Mouse (Mus musculus) limb, embryonic 11.5 days (tissue): ENCODE data around the gene Erbb2. TPM values are rescaled to one million over a fixed set of nuclear protein-coding genes. Genes with fewer than 3 reads are reported as not detected.

Experiments used
- ATAC-seq: fragments of 200-750 bp; cut with Nextera tagmentation; 2 replicates; pipeline ENCODE4 v1.8.0; 2017; ENCODE audit warnings: low read depth; ENCODE audit not compliant: insufficient number of reproducible peaks, low FRiP score, low TSS enrichment
- DNase-seq: peaks from one replicate; pipeline ENCODE4 v3.0.0-alpha.2; 2015; ENCODE audit warnings: low spot score
- H3K27ac ChIP-seq: fragments of 300-500 bp; sonication (generic); replicated peaks from 2 replicates; pipeline ENCODE4 v1.5.1; 2014; ENCODE audit warnings: low read depth, mild to moderate bottlenecking, low read length
- H3K27me3 ChIP-seq: fragments of 300-500 bp; sonication (generic); 2 replicates; pipeline ENCODE4 v1.6.1; 2014; ENCODE audit warnings: mild to moderate bottlenecking, low read length, mixed read lengths; ENCODE audit not compliant: control insufficient read depth, insufficient read depth
- H3K36me3 ChIP-seq: fragments of 300-500 bp; sonication (generic); 2 replicates; pipeline ENCODE4 v1.6.1; 2014; ENCODE audit warnings: mild to moderate bottlenecking, low read length, moderate library complexity, mixed read lengths; ENCODE audit not compliant: control insufficient read depth, insufficient read depth
- H3K4me1 ChIP-seq: fragments of 300-500 bp; sonication (generic); 2 replicates; pipeline ENCODE4 v1.6.1; 2014; ENCODE audit warnings: low read length, mixed read lengths; ENCODE audit not compliant: control insufficient read depth, insufficient read depth
- H3K4me2 ChIP-seq: fragments of 300-500 bp; sonication (generic); 2 replicates; pipeline ENCODE4 v1.6.1; 2014; ENCODE audit warnings: low read depth, mild to moderate bottlenecking, moderate library complexity; ENCODE audit not compliant: severe bottlenecking
- H3K4me3 ChIP-seq: fragments of 300-500 bp; sonication (generic); 2 replicates; pipeline ENCODE4 v1.5.1; 2014; ENCODE audit warnings: low read depth, low read length
- H3K9ac ChIP-seq: fragments of 300-500 bp; sonication (generic); 2 replicates; pipeline ENCODE4 v1.6.1; 2014; ENCODE audit warnings: mild to moderate bottlenecking, low read length
- H3K9me3 ChIP-seq: fragments of 300-500 bp; sonication (generic); 2 replicates; pipeline ENCODE4 v1.6.1; 2016; ENCODE audit warnings: low read length; ENCODE audit not compliant: control insufficient read depth
- WGBS: fragments of 180-500 bp; shearing (Covaris S2); extraction: QIAGEN DNeasy Blood & Tissue Kit; methylation state at CpG from one replicate; pipeline ENCODE4 v1.1.7; 2014; 5-methylcytosine and 5-hydroxymethylcytosine counted together
- polyA plus RNA-seq: library from polyadenylated mRNA; unstranded; fragments of >200 nt; fragmentation: Nextera tagmentation; extraction: Ambion mirVana; gene quantifications from 2 replicates; pipeline ENCODE4 v1.2.1, GENCODE M21; 2014

The Erbb2 gene
- polyA plus RNA-seq, 1 experiment from 2014 or later: 29.6 TPM

DNA sequence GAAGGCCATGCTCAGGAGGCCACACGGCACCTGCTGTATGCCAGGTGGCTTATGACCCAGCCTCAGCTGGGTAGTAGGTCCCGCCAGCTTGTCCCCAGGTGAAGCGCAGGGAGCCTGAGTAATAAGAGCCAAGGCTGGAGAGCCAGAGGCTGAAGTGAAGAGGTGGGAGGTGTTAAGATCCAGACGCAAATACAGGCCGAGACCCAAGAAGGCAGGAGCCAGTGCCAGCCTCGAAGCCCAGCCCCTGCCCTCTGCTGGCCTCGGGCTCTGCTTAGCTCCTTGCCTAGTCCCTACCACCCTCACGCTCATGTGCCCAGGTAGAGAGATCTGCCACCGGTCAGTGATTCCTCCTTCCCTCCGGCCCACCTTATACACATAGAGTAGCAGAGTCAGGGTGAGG is 24.0 kb upstream of the Erbb2 start:
- DNase-seq: no peak
- no peak for ATAC-seq
- Histone ChIP-seq H3K36me3 (no peaks in the 10 kb centered on the region), H3K27ac (no peak overlapping the region), H3K4me3 (no peak overlapping the region), H3K4me2 (no peak overlapping the region), H3K27me3 (peaks cover 52% of the 10 kb centered on the region), H3K9me3 (no peaks in the 10 kb centered on the region), H3K4me1 (no peaks in the 10 kb centered on the region), H3K9ac (no peak overlapping the region)
- 71% methylated on average over 10 of the region's 10 CpGs for WGBS

GRCm38 (mm10) chr11:98389221-98389780 is 23.0 kb upstream of the Erbb2 start:
- ATAC-seq: no peak
- no peak overlapping the region for H3K9ac ChIP-seq
- H3K27me3 ChIP-seq: peaks cover 46% of the 10 kb centered on the region
- no peaks in the 10 kb centered on the region for H3K9me3 ChIP-seq
- H3K4me3 ChIP-seq: no peak overlapping the region
- H3K36me3 ChIP-seq: no peaks in the 10 kb centered on the region
- peak; percentile 55 for DNase-seq
- H3K4me2 ChIP-seq: no peak overlapping the region
- WGBS: 23% methylated on average over 9 of the region's 9 CpGs
- no peaks in the 10 kb centered on the region for H3K4me1 ChIP-seq
- H3K27ac ChIP-seq: no peak overlapping the region

GRCm38 (mm10) chr11:98390141-98390540 is 22.1 kb upstream of the Erbb2 start:
- ATAC-seq (no peak), DNase-seq (no peak)
- 67% methylated on average over 12 of the region's 12 CpGs for WGBS

DNA sequence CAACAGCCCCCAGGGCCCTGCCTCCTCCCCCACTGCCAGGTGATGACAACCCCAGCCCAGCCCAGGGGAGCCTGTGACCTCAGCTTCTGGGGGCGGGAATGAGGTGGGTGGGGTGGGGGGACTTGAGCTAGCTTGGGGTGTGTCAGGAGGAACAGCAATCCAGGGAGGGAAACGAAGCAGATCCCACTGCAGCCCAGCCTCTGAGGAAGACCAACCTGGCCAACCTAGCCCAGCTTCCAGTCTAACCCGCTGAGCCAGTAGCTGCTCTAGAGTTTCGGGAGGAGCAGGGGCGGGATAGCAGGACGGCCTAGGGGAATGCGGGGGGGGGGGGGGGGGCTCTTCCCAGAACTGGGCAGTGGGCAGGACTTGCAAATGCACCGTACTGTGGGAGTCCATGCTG is 20.2 kb upstream of the Erbb2 start:
- ATAC-seq: no peak
- Histone ChIP-seq H3K27me3 (peaks cover 24% of the 10 kb centered on the region), H3K4me2 (no peak overlapping the region), H3K4me3 (no peak overlapping the region), H3K9me3 (no peaks in the 10 kb centered on the region), H3K36me3 (no peaks in the 10 kb centered on the region), H3K27ac (no peak overlapping the region), H3K4me1 (no peaks in the 10 kb centered on the region), H3K9ac (no peak overlapping the region)
- WGBS: 6% methylated on average over 7 of the region's 8 CpGs
- no peak for DNase-seq

More at GRCm38 (mm10) chr11:98390141-98390540, 22.1 kb upstream of the Erbb2 start:
- Histone ChIP-seq H3K4me2 (no peak overlapping the region), H3K27ac (no peak overlapping the region), H3K27me3 (peaks cover 41% of the 10 kb centered on the region), H3K4me1 (no peaks in the 10 kb centered on the region), H3K36me3 (no peaks in the 10 kb centered on the region), H3K4me3 (no peak overlapping the region), H3K9me3 (no peaks in the 10 kb centered on the region), H3K9ac (no peak overlapping the region)

- H3K27me3 ChIP-seq: peaks cover 17% of the 10 kb centered on the region
- no peak overlapping the region for H3K4me3 ChIP-seq
- 48% methylated on average over 4 of the region's 4 CpGs for WGBS
- no peak overlapping the region for H3K4me2 ChIP-seq
- H3K27ac ChIP-seq: no peak overlapping the region
- DNase-seq (no peak), ATAC-seq (no peak)
- no peaks in the 10 kb centered on the region for H3K9me3 ChIP-seq
- no peaks in the 10 kb centered on the region for H3K36me3 ChIP-seq
- no peaks in the 10 kb centered on the region for H3K4me1 ChIP-seq
- no peak overlapping the region for H3K9ac ChIP-seq
These were observed 19.6 kb upstream of the Erbb2 start for GRCm38 (mm10) chr11:98392645-98393044.

DNA sequence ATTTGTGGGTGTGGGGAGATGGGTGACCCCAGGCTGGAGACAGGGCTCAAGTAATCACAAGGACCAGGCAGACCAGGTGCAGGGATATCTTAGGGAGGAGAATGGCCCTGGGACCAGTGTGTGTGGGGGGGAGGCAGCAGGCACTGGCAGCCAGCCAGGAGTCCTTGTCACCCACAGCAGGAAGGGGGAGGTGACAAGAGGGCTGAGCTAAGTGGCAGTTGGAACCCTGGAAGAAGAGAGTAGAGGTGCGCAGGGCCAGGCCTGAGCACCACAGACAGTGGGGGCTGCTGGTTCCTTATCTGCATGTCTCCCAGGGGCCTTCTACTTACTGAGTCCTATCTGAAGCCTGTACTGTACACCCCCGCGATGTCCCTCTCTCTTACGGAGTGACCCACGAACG is 19.0 kb upstream of the Erbb2 start:
- Histone ChIP-seq H3K27ac (no peak overlapping the region), H3K4me3 (no peak overlapping the region), H3K9ac (peak overlapping the region; percentile 17; the same call in 1 of the 2 replicates), H3K9me3 (no peaks in the 10 kb centered on the region), H3K36me3 (no peaks in the 10 kb centered on the region), H3K27me3 (peaks cover 12% of the 10 kb centered on the region), H3K4me1 (no peaks in the 10 kb centered on the region), H3K4me2 (no peak overlapping the region)
- DNase-seq (no peak), ATAC-seq (no peak)
- 68% methylated on average over 6 of the region's 6 CpGs for WGBS

GRCm38 (mm10) chr11:98394301-98394700 is 18.0 kb upstream of the Erbb2 start:
- Histone ChIP-seq H3K9ac (no peak overlapping the region), H3K36me3 (no peaks in the 10 kb centered on the region), H3K4me2 (no peak overlapping the region), H3K27me3 (peaks cover 7% of the 10 kb centered on the region), H3K27ac (no peak overlapping the region), H3K9me3 (no peaks in the 10 kb centered on the region), H3K4me3 (no peak overlapping the region), H3K4me1 (no peaks in the 10 kb centered on the region)
- DNase-seq (no peak), ATAC-seq (no peak)
- WGBS: 47% methylated on average over 6 of the region's 6 CpGs

- Histone ChIP-seq H3K9ac (no peak overlapping the region), H3K27ac (no peak overlapping the region), H3K27me3 (peaks cover 7% of the 10 kb centered on the region), H3K4me2 (no peak overlapping the region), H3K4me1 (no peaks in the 10 kb centered on the region), H3K4me3 (no peak overlapping the region), H3K9me3 (no peaks in the 10 kb centered on the region), H3K36me3 (no peaks in the 10 kb centered on the region)
- WGBS: 64% methylated on average over 4 of the region's 4 CpGs
- DNase-seq (no peak), ATAC-seq (no peak)
These were observed 17.2 kb upstream of the Erbb2 start for GRCm38 (mm10) chr11:98395041-98395440.

GRCm38 (mm10) chr11:98397946-98398345 is 14.3 kb upstream of the Erbb2 start:
- no peak overlapping the region for H3K4me2 ChIP-seq
- no peaks in the 10 kb centered on the region for H3K36me3 ChIP-seq
- H3K9me3 ChIP-seq: no peaks in the 10 kb centered on the region
- no peak overlapping the region for H3K4me3 ChIP-seq
- H3K27me3 ChIP-seq: no peaks in the 10 kb centered on the region
- no peak overlapping the region for H3K9ac ChIP-seq
- peaks cover 3% of the 10 kb centered on the region; the same call in 1 of the 2 replicates for H3K4me1 ChIP-seq
- ATAC-seq (no peak), DNase-seq (no peak)
- 95% methylated on average over 7 of the region's 7 CpGs for WGBS
- no peak overlapping the region for H3K27ac ChIP-seq
